Mouse (Mus musculus): ENCODE measurements around the gene Adamts7. TPM values are rescaled to one million over a fixed set of nuclear protein-coding genes. Genes with fewer than 3 reads are reported as not detected.

Gene Adamts7
- polyA plus RNA-seq, 1 experiment from 2014 or later = 14.9 TPM

DNA sequence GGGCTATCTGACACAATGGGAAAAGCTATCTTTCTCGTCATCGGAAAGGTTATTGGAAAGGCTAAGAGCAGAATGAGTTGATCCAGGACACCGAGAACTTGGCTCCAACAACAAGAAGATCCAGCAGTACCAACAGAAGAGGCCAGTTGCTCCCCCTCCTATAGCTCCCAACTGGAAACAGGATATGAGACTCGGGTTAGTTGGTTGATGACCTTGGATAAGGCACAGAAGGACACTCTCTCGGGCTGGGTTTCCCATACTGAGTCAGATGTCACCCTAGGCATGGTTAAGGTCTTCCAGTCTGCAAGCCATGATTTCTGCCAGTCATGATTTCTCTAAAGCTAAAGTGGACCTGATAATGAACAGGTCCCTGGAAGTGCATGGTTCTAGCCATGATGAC is 71.9 kb downstream of the Adamts7 start:
- Histone ChIP-seq H3K4me1 (no peaks in the 10 kb centered on the region), H3K27me3 (replicated peaks; ENCODE audit: low read depth, poor library complexity, severe bottlenecking) (no peaks in the 10 kb centered on the region), H3K36me3 (replicated peaks) (peaks cover 16% of the 10 kb centered on the region), H3K9me3 (no peaks in the 10 kb centered on the region), H3K27ac (replicated peaks) (no peak overlapping the region), H3K4me3 (no peak overlapping the region)
- no peak for DNase-seq (ENCODE audit: low spot score)
- WGBS = 91% methylated on average over 5 of the region's 5 CpGs

DNA sequence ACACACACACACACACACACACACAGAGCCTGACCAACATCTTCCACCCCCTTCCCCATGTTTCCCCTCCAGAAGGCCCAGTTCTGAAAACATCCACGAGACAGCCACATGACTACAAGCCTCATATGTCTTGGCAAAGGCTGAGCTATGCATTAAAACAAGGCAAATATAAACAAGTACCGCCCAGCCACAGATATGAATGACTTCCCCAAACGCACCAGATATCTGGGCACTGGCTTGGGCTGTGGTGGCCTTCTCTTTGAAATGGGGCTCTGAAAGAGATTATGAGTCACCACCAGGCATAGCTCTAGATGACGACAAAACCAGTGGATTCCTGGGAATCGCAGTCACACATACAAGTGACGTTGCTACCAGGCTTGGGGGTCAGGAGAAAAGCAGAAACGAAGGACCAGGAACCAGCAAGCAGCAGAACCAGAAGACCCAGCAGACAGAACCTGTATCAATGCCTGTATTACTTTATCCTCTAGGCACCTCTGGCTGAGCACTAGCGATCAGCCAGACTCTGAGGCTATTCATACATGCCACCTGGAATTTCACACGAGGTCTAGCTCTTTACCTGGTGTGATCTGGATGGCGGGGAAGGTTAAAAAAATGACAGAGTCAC is 72.5 kb downstream of the Adamts7 start:
- DNase-seq (ENCODE audit: low spot score) = no peak
- no peaks in the 10 kb centered on the region for H3K27me3 ChIP-seq (replicated peaks; ENCODE audit: low read depth, poor library complexity, severe bottlenecking)
- no peaks in the 10 kb centered on the region for H3K4me1 ChIP-seq
- H3K36me3 ChIP-seq (replicated peaks) = peaks cover 18% of the 10 kb centered on the region
- 91% methylated on average over 10 of the region's 10 CpGs for WGBS
- no peak overlapping the region for H3K27ac ChIP-seq (replicated peaks)
- no peak overlapping the region for H3K4me3 ChIP-seq
- H3K9me3 ChIP-seq = no peaks in the 10 kb centered on the region

GRCm38 (mm10) chr9:90236817-90237216 is 73.9 kb downstream of the Adamts7 start:
- Histone ChIP-seq H3K27ac (replicated peaks) (no peak overlapping the region), H3K9me3 (no peaks in the 10 kb centered on the region), H3K27me3 (replicated peaks; ENCODE audit: low read depth, poor library complexity, severe bottlenecking) (no peaks in the 10 kb centered on the region), H3K36me3 (replicated peaks) (peaks cover 18% of the 10 kb centered on the region), H3K4me3 (no peak overlapping the region), H3K4me1 (no peaks in the 10 kb centered on the region)
- WGBS = 94% methylated on average over 5 of the region's 5 CpGs
- no peak for DNase-seq (ENCODE audit: low spot score)

DNA sequence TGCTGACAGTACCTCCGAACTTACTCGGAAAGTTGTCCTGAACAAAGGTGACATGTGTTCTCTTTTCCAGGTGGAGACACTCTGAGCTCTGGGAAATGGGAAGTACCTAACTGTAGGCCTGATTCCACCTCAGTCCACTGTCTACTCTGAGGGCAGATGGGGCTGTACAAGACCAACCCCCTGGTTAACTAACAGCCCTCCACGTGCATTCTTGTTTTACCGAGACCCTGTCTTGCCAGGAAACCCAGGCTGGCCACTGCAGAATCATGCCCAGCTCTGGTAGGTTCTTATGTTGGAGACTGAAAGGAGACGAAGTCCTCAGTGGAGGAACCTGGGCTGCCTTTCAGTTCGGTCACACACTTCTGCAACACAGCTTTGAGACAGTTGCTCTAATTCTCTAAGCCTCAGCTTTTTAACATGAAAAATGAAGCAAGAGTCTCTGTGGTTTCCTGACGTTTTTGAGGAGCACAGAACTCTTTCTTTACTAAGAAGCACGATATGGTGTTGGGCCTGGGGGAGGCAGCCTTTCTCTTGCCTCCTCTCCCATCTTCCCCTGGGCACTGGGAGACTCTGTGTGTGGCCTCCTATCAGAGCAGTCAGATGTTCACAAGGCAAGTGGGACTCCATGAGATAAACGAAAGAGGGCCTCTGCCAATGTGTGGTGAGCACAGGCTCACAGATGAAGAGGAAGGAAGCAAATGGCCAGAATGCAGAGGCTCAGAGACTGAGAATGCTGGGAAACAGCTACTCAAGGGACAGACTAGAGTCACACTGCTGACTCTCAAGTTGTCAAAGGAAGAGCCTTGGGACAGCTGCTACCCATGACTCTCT is 74.6 kb downstream of the Adamts7 start:
- WGBS = 84% methylated on average over 9 of the region's 9 CpGs
- no peaks in the 10 kb centered on the region for H3K27me3 ChIP-seq (replicated peaks; ENCODE audit: low read depth, poor library complexity, severe bottlenecking)
- DNase-seq (ENCODE audit: low spot score) = no peak
- no peak overlapping the region for H3K4me3 ChIP-seq
- H3K4me1 ChIP-seq = no peaks in the 10 kb centered on the region
- H3K9me3 ChIP-seq = no peaks in the 10 kb centered on the region
- peaks cover 18% of the 10 kb centered on the region for H3K36me3 ChIP-seq (replicated peaks)
- no peak overlapping the region; the same call in 1 of the 2 replicates for H3K27ac ChIP-seq (replicated peaks)

DNA sequence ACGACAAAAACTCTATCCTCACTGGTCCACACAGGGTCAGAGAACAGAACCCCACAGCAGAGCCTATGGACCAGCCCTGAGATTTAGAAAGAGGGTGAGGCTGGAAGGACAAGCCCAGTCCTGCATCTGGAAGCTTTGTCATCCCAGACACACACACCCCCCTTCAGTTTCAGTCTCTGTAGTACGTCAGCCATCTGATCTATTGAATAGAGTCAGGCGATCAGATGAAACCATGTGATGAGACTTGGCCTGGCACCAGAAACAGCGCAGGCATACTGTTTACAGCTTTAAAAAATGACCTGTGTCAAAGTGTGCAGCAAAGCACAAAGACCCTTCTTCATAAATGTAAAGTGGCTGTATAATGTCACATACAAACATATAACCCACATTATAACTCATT is 77.7 kb downstream of the Adamts7 start:
- no peak overlapping the region for H3K4me3 ChIP-seq
- H3K4me1 ChIP-seq = no peaks in the 10 kb centered on the region
- 90% methylated on average over 4 of the region's 4 CpGs for WGBS
- peaks cover 18% of the 10 kb centered on the region for H3K36me3 ChIP-seq (replicated peaks)
- no peak overlapping the region for H3K27ac ChIP-seq (replicated peaks)
- no peak for DNase-seq (ENCODE audit: low spot score)
- no peaks in the 10 kb centered on the region for H3K27me3 ChIP-seq (replicated peaks; ENCODE audit: low read depth, poor library complexity, severe bottlenecking)
- no peaks in the 10 kb centered on the region for H3K9me3 ChIP-seq

- WGBS = 91% methylated on average over 6 of the region's 6 CpGs
These were observed 78.2 kb downstream of the Adamts7 start for GRCm38 (mm10) chr9:90241041-90241440.

GRCm38 (mm10) chr9:90241618-90242017 is 78.7 kb downstream of the Adamts7 start:
- Histone ChIP-seq H3K27ac (replicated peaks) (no peak overlapping the region), H3K4me3 (no peak overlapping the region), H3K4me1 (no peaks in the 10 kb centered on the region), H3K36me3 (replicated peaks) (peaks cover 22% of the 10 kb centered on the region), H3K27me3 (replicated peaks; ENCODE audit: low read depth, poor library complexity, severe bottlenecking) (no peaks in the 10 kb centered on the region), H3K9me3 (no peaks in the 10 kb centered on the region)
- WGBS = 64% methylated on average over 7 of the region's 7 CpGs
- no peak for DNase-seq (ENCODE audit: low spot score)

More at GRCm38 (mm10) chr9:90241041-90241440, 78.2 kb downstream of the Adamts7 start:
- Histone ChIP-seq H3K36me3 (replicated peaks) (peaks cover 18% of the 10 kb centered on the region), H3K27me3 (replicated peaks; ENCODE audit: low read depth, poor library complexity, severe bottlenecking) (no peaks in the 10 kb centered on the region), H3K4me1 (no peaks in the 10 kb centered on the region), H3K27ac (replicated peaks) (no peak overlapping the region), H3K4me3 (no peak overlapping the region), H3K9me3 (no peaks in the 10 kb centered on the region)
- no peak for DNase-seq (ENCODE audit: low spot score)

- Histone ChIP-seq H3K4me1 (no peaks in the 10 kb centered on the region), H3K9me3 (no peaks in the 10 kb centered on the region), H3K27me3 (replicated peaks; ENCODE audit: low read depth, poor library complexity, severe bottlenecking) (no peaks in the 10 kb centered on the region), H3K36me3 (replicated peaks) (peaks cover 28% of the 10 kb centered on the region), H3K4me3 (no peak overlapping the region), H3K27ac (replicated peaks) (no peak overlapping the region)
- WGBS = 91% methylated on average over 6 of the region's 6 CpGs
- no peak for DNase-seq (ENCODE audit: low spot score)
These were observed 79.4 kb downstream of the Adamts7 start for GRCm38 (mm10) chr9:90242291-90242690.

- Histone ChIP-seq H3K4me1 (no peaks in the 10 kb centered on the region), H3K27me3 (replicated peaks; ENCODE audit: low read depth, poor library complexity, severe bottlenecking) (no peaks in the 10 kb centered on the region), H3K4me3 (no peak overlapping the region), H3K27ac (replicated peaks) (no peak overlapping the region), H3K36me3 (replicated peaks) (peaks cover 26% of the 10 kb centered on the region), H3K9me3 (no peaks in the 10 kb centered on the region)
- no peak for DNase-seq (ENCODE audit: low spot score)
- 88% methylated on average over 7 of the region's 7 CpGs for WGBS
These were observed 80.0 kb downstream of the Adamts7 start for GRCm38 (mm10) chr9:90242855-90243254.

GRCm38 (mm10) chr9:90244301-90245151 is 81.7 kb downstream of the Adamts7 start:
- H3K27me3 ChIP-seq (replicated peaks; ENCODE audit: low read depth, poor library complexity, severe bottlenecking) = no peaks in the 10 kb centered on the region
- no peak overlapping the region for H3K27ac ChIP-seq (replicated peaks)
- WGBS = 87% methylated on average over 15 of the region's 15 CpGs

DNA sequence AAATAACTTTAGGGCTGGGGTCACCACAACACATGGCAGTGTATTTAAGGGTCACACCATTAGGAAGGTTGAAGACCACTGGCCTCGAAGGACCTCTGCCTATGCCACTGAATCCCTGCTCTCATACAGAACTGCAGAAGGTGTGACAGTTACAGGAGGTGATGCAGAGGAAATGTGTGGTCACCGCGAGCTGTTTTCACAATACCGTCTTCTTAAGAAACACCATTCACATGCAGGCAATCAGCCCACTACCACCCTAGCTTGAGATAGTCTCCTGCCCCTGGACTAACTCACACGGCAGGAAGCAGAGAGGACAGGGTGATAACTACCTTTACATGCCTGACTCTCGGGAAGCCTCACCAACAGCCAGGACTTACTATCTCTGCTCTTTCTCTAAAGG is 82.3 kb downstream of the Adamts7 start:
- Histone ChIP-seq H3K27ac (replicated peaks) (no peak overlapping the region), H3K36me3 (replicated peaks) (peaks cover 13% of the 10 kb centered on the region; the same call in 1 of the 2 replicates), H3K27me3 (replicated peaks; ENCODE audit: low read depth, poor library complexity, severe bottlenecking) (no peaks in the 10 kb centered on the region), H3K4me3 (no peak overlapping the region), H3K9me3 (no peaks in the 10 kb centered on the region), H3K4me1 (no peaks in the 10 kb centered on the region)
- WGBS = 90% methylated on average over 6 of the region's 6 CpGs
- no peak for DNase-seq (ENCODE audit: low spot score)

More at GRCm38 (mm10) chr9:90244301-90245151, 81.7 kb downstream of the Adamts7 start:
- H3K9me3 ChIP-seq = no peaks in the 10 kb centered on the region
- DNase-seq (ENCODE audit: low spot score) = no peak
- no peaks in the 10 kb centered on the region for H3K4me1 ChIP-seq
- H3K36me3 ChIP-seq (replicated peaks) = peaks cover 17% of the 10 kb centered on the region
- H3K4me3 ChIP-seq = no peak overlapping the region

DNA sequence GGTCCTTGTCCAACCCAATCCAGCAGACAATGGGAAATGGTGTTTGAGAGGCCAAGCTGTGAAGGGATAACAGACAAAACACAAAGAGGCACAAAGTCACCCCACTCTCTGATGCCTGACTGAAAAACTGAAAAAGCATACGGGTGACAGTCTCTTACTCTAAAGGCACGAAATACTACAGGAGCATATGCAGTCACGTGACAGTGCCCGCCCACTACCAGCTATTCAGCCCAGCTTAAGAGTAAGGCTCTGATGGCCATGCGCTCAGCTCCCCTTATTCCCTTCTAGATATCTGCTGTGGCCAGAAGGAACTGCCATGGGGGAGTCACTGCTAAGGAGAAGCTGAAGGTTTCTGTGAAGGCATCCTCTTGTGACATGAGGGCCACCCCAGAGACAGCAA is 82.9 kb downstream of the Adamts7 start:
- no peak for DNase-seq (ENCODE audit: low spot score)
- Histone ChIP-seq H3K27me3 (replicated peaks; ENCODE audit: low read depth, poor library complexity, severe bottlenecking) (no peaks in the 10 kb centered on the region), H3K4me3 (no peak overlapping the region), H3K27ac (replicated peaks) (no peak overlapping the region), H3K9me3 (no peaks in the 10 kb centered on the region), H3K36me3 (replicated peaks) (peaks cover 13% of the 10 kb centered on the region; the same call in 1 of the 2 replicates), H3K4me1 (no peaks in the 10 kb centered on the region)
- WGBS = 91% methylated on average over 5 of the region's 5 CpGs

Measured in embryonic facial prominence, embryonic 10.5 days (tissue).